Mouse (Mus musculus) kidney, adult 2 months (tissue): Measurements from ENCODE around the gene Spice1.

Source experiments
- CTCF ChIP-seq: fragments of 200-500 bp; conservative IDR thresholded peaks from 2 replicates; pipeline ENCODE4 v1.5.1; 2011; ENCODE audit warnings: low read depth, mild to moderate bottlenecking, control low read depth, low read length, moderate library complexity, mixed read lengths; ENCODE audit not compliant: insufficient read depth, insufficient read length
- POLR2A ChIP-seq: fragments of 200-500 bp; IDR thresholded peaks from one replicate; pipeline ENCODE4 v1.6.1; 2011; ENCODE audit warnings: low read depth, low read length, control low read depth

DNA sequence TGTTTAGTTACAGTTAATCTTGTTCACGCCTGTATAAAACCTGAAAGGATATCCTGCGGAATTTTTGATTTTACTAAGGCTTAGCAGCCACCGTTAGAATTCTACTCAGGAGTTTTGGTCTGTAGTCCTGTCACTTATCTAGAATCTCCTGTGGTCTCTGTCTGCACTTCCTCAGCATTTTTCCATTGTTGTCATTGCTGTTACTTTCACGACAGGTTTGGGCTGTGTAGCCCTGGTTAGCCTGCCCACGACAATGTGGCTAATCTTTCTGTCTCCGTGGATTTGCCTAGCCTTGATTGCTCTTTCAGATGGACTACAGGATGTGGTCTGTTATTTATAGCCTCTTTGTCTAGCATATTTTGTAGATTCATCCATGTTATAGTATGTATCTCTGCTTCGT, 9.4 kb downstream of the Spice1 start:
- TF ChIP-seq POLR2A: no peak
- no peak for TF ChIP-seq CTCF
